Mouse (Mus musculus): Measurements from ENCODE around the gene Awat2. TPM values are rescaled to one million over a fixed set of nuclear protein-coding genes. Genes with fewer than 3 reads are reported as not detected.

The Awat2 gene
- not detected in 2 replicates for polyA plus RNA-seq (2015; fragmentation: Nextera tagmentation; extraction: Ambion mirVana)

DNA sequence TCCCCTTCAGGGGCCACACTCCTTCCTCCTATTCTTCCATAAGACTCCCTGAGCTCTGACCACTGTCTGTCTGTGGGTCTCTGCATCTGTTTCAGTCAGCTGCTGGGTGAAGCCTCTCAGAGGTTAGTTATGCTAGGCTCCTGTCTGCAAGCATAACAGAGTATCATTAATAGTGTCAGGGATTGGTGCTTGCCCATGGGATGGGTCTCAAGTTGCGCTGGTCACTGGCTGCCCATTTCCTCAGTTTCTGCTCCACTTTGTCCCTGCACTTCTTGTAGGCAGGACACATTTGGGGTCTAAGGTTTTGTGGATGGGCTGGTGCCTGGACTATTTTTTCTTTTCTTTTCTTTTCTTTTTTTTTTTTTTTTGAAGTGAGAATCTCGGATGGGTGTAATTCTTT, at the start of gene Awat2:
Gene Awat2 (minus strand): TSS at position 101 of the 400 bp plus-strand sequence.

GRCm38 (mm10) chrX:100428693-100429092, 13.8 kb downstream of the Awat2 start, which contains the start of gene Otud6a:
TSS of gene Otud6a (plus strand) at chrX:100429013.

MicroRNAs within 50 kb of the gene (microRNA counts, 519-probe panel; counts per million panel counts)
- microRNA mmu-miR-676 = 3,707 counts per million, percentile 28 among the panel's probes with 10 or more counts

Small RNA genes lying within 50 kb of the gene (microRNA-seq; reads per million reads assigned to microRNA genes)
- gene Mir676 = 548 reads per million, percentile 70 among the genes with 10 or more reads in this experiment

Other genes starting within 250 kb of the Awat2 start
- gene Otud6a, start 13.7 kb downstream of the Awat2 start, polyA plus RNA-seq (2015; fragmentation: Nextera tagmentation; extraction: Ambion mirVana) = not detected in 2 replicates
- gene Igbp1, start 51.6 kb upstream of the Awat2 start, polyA plus RNA-seq (2015; fragmentation: Nextera tagmentation; extraction: Ambion mirVana) = 30.3 and 31.7 TPM in 2 replicates
- not detected in 2 replicates for gene Dgat2l6, start 82.1 kb upstream of the Awat2 start, polyA plus RNA-seq (2015; fragmentation: Nextera tagmentation; extraction: Ambion mirVana)
- not detected in 2 replicates for gene Awat1, start 129.5 kb upstream of the Awat2 start, polyA plus RNA-seq (2015; fragmentation: Nextera tagmentation; extraction: Ambion mirVana)
- gene P2ry4, start 152.2 kb upstream of the Awat2 start, polyA plus RNA-seq (2015; fragmentation: Nextera tagmentation; extraction: Ambion mirVana) = not detected in 2 replicates
- gene Arr3, start 162.8 kb upstream of the Awat2 start, polyA plus RNA-seq (2015; fragmentation: Nextera tagmentation; extraction: Ambion mirVana) = not detected in 2 replicates
- 1.3 and 2.4 TPM in 2 replicates for gene Kif4, start 183.0 kb upstream of the Awat2 start, polyA plus RNA-seq (2015; fragmentation: Nextera tagmentation; extraction: Ambion mirVana)
- 75.9 and 78.0 TPM in 2 replicates for gene Pdzd11, start 183.9 kb upstream of the Awat2 start, polyA plus RNA-seq (2015; fragmentation: Nextera tagmentation; extraction: Ambion mirVana)

All from neural tube, postnatal 0 days (tissue).